Mouse (Mus musculus): ENCODE results near the gene Vti1b. TPM values are rescaled to one million over a fixed set of nuclear protein-coding genes. Genes with fewer than 3 reads are reported as not detected.
A peak's percentile ranks its signal among the peaks of the same experiment; 100 is the strongest.

Gene Vti1b
- total and polyA plus RNA-seq, 3 experiments = 68.1 to 90.8 (median 69.4) TPM

DNA sequence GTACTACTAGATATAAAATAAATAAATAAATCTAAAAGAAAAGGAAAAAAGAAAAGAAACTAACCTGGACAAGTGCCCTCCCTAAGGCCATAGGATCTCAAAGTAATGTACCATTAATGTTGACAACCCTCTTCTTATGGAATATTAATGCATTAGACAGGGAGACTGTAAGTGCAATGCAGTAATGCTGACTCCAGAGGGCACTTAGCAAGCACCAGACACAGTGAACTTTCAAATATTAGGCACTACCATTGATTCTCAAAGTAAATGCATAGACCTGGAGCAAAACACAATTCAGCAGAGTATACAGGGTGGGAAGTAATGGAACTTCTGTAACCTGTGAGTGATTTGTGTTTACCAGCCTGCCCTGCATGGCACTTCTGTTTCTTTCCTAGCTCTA is 3.3 kb downstream of the Vti1b start:
- in situ Hi-C loops (cut with MboI; ENCODE audit: low pct_ligation_motif_present, low pct_unique_long_range_greater_than_20kb, low sequenced_read_pairs) = no loop called here
- peaks cover 19 to 59% of the 10 kb centered on the region in 2 experiments for H3K36me3 ChIP-seq (replicated peaks in 1 of 2; ENCODE audit: control insufficient read depth in 1 of 2, insufficient read depth in 1 of 2, low read length in 1 of 2)

DNA sequence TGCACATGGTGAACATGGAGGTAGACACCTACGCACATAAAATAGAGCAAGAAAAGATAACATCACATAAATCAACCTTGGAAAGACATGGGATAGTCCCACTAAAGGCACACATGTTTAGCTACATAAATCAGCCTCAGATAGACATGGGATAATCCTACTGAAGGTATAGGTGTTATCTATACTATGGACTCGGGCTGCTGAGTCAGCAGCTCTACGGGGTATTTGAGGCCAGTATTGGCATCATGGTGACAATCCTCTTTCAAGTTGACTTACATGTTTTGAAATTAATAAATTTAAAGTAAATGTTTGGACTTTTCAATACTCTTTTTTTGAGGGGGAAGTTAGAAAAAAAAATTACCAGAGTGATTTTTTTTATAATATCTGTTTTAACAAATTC is 9.6 kb downstream of the Vti1b start:
- H3K4me1 ChIP-seq (ENCODE audit: control insufficient read depth in 1 of 2, insufficient read depth in 2 of 2) = peaks cover 0 to under 1% of the 10 kb centered on the region in 2 experiments; a peak in 2 of 4 replicates
- TF ChIP-seq ZNF384 (IDR thresholded peaks at IDR 0.05; ENCODE audit: low read depth, low read length) (no peak), UBTF (IDR thresholded peaks at IDR 0.05; ENCODE audit: low read depth, low read length) (no peak), POLR2AphosphoS2 (IDR thresholded peaks at IDR 0.05; ENCODE audit: low read depth, low read length) (no peak), EP300 (IDR thresholded peaks at IDR 0.05; ENCODE audit: low read length) (no peak), POLR2A (IDR thresholded peaks at IDR 0.05; ENCODE audit: low read depth, low read length) (no peak), ZKSCAN1 (IDR thresholded peaks at IDR 0.05; ENCODE audit: borderline replicate concordance, low read depth, low read length) (no peak), MAFK (IDR thresholded peaks at IDR 0.05; ENCODE audit: insufficient replicate concordance, low read length) (peak; percentile 70; the same call in 1 of the 2 replicates)
- in situ Hi-C loops (cut with MboI; ENCODE audit: low pct_ligation_motif_present, low pct_unique_long_range_greater_than_20kb, low sequenced_read_pairs) = no loop called here

More for the DNA sequence above, 3.3 kb downstream of the Vti1b start:
- TF ChIP-seq EP300 (IDR thresholded peaks at IDR 0.05; ENCODE audit: low read length) (no peak), RAD21 (IDR thresholded peaks at IDR 0.05; ENCODE audit: low read depth, low read length) (peak; percentile 12), NRF1 (IDR thresholded peaks at IDR 0.05; ENCODE audit: low read depth, low read length) (no peak), CTCF (conservative IDR thresholded peaks at IDR 0.05 in 1 of 2, IDR thresholded peaks at IDR 0.05 in 1 of 2; ENCODE audit: low read depth in 2 of 2, low read length in 2 of 2) (peak in 1 of 2 experiments; percentile 35; a peak in 2 of 4 replicates), IRF4 (IDR thresholded peaks at IDR 0.05; ENCODE audit: low read depth, low read length) (no peak), SMC3 (IDR thresholded peaks at IDR 0.05; ENCODE audit: low read depth, low read length) (peak; percentile 24)
- Histone ChIP-seq H3K9me3 (replicated peaks; ENCODE audit: low read length) (no peaks in the 10 kb centered on the region), H3K27ac (ENCODE audit: insufficient read depth, low read depth) (no peak overlapping the region), H3K79me2 (replicated peaks; ENCODE audit: control insufficient read depth, extremely low read depth, insufficient read depth, poor library complexity, severe bottlenecking) (peaks cover 39% of the 10 kb centered on the region), H3K27me3 (replicated peaks) (no peaks in the 10 kb centered on the region), H3K4me1 (ENCODE audit: control insufficient read depth in 1 of 2, insufficient read depth in 2 of 2) (peaks cover 0 to 29% of the 10 kb centered on the region in 2 experiments; a peak in 2 of 4 replicates), H3K4me2 (ENCODE audit: insufficient read depth, low read depth, poor library complexity, severe bottlenecking) (no peak overlapping the region), H3K9ac (ENCODE audit: insufficient read depth, low read depth) (no peak overlapping the region), H3K4me3 (replicated peaks in 1 of 3; ENCODE audit: low read depth in 2 of 3, low read length in 2 of 3, poor library complexity in 1 of 3) (no peak overlapping the region)
- no peak for DNase-seq (ENCODE audit: extremely low read depth)
- dilution Hi-C loops (cut with MboI; ENCODE audit: extremely low pct_ligation_motif_present, extremely low pct_unique_long_range_greater_than_20kb, low sequenced_read_pairs) = no loop called here

DNA sequence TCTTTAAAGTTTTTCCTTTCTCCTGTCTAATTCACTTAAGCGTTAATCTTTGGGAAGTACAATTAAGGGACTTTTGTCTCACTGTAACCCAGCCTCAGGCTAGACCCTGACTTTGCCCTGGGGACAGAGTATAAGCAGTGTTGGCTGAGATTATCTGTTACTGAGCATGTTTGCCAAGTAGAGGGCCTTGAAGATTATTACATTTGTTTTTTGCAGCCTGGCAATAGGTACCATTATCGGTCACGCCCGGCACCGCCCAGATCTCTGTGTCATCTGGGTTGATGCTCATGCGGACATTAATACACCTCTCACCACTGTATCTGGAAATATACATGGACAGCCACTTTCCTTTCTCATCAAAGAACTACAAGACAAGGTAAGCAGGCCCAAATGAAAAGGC is 22.8 kb downstream of the Vti1b start:
- Histone ChIP-seq H3K9ac (ENCODE audit: insufficient read depth, low read depth) (no peak overlapping the region), H3K79me2 (replicated peaks; ENCODE audit: control insufficient read depth, extremely low read depth, insufficient read depth, poor library complexity, severe bottlenecking) (no peaks in the 10 kb centered on the region), H3K4me2 (ENCODE audit: insufficient read depth, low read depth, poor library complexity, severe bottlenecking) (no peak overlapping the region), H3K4me3 (replicated peaks in 1 of 3; ENCODE audit: low read depth in 2 of 3, low read length in 2 of 3, poor library complexity in 1 of 3) (no peak overlapping the region), H3K27ac (ENCODE audit: insufficient read depth, low read depth) (no peak overlapping the region), H3K36me3 (replicated peaks in 1 of 2; ENCODE audit: control insufficient read depth in 1 of 2, insufficient read depth in 1 of 2, low read length in 1 of 2) (peaks cover 6 to 48% of the 10 kb centered on the region in 2 experiments), H3K4me1 (ENCODE audit: control insufficient read depth in 1 of 2, insufficient read depth in 2 of 2) (no peaks in the 10 kb centered on the region), H3K27me3 (replicated peaks) (no peaks in the 10 kb centered on the region), H3K9me3 (replicated peaks; ENCODE audit: low read length) (no peaks in the 10 kb centered on the region)
- dilution Hi-C loops (cut with MboI; ENCODE audit: extremely low pct_ligation_motif_present, extremely low pct_unique_long_range_greater_than_20kb, low sequenced_read_pairs) (no loop called here), in situ Hi-C loops (cut with MboI; ENCODE audit: low pct_ligation_motif_present, low pct_unique_long_range_greater_than_20kb, low sequenced_read_pairs) (no loop called here)
- no peak for TF ChIP-seq JUN (IDR thresholded peaks at IDR 0.05; ENCODE audit: insufficient read depth, low read depth, low read length)
- TF ChIP-seq NRF1 (IDR thresholded peaks at IDR 0.05; ENCODE audit: low read depth, low read length) = no peak
- TF ChIP-seq MXI1 (IDR thresholded peaks at IDR 0.05; ENCODE audit: low read depth, low read length) = no peak
- no peak for TF ChIP-seq JUND (conservative IDR thresholded peaks at IDR 0.05; ENCODE audit: low read depth, low read length)
- no peak for TF ChIP-seq ZKSCAN1 (IDR thresholded peaks at IDR 0.05; ENCODE audit: borderline replicate concordance, low read depth, low read length)
- no peak for TF ChIP-seq USF2 (conservative IDR thresholded peaks at IDR 0.05; ENCODE audit: low read depth, low read length)
- TF ChIP-seq ELF1 (IDR thresholded peaks at IDR 0.05; ENCODE audit: low read depth, low read length) = no peak
- TF ChIP-seq ZC3H11A (IDR thresholded peaks at IDR 0.05; ENCODE audit: low read depth, low read length) = no peak
- TF ChIP-seq MAZ (IDR thresholded peaks at IDR 0.05; ENCODE audit: low read depth, low read length) = no peak
- TF ChIP-seq EP300 (IDR thresholded peaks at IDR 0.05; ENCODE audit: low read length) = no peak
- DNase-seq (ENCODE audit: extremely low read depth) = no peak

More for the DNA sequence above, 9.6 kb downstream of the Vti1b start:
- H3K9ac ChIP-seq (ENCODE audit: insufficient read depth, low read depth) = no peak overlapping the region
- no peak overlapping the region for H3K4me3 ChIP-seq (replicated peaks in 1 of 3; ENCODE audit: low read depth in 2 of 3, low read length in 2 of 3, poor library complexity in 1 of 3)
- no peaks in the 10 kb centered on the region for H3K27me3 ChIP-seq (replicated peaks)
- peaks cover 10% of the 10 kb centered on the region for H3K79me2 ChIP-seq (replicated peaks; ENCODE audit: control insufficient read depth, extremely low read depth, insufficient read depth, poor library complexity, severe bottlenecking)
- no peaks in the 10 kb centered on the region for H3K9me3 ChIP-seq (replicated peaks; ENCODE audit: low read length)
- dilution Hi-C loops (cut with MboI; ENCODE audit: extremely low pct_ligation_motif_present, extremely low pct_unique_long_range_greater_than_20kb, low sequenced_read_pairs) = no loop called here
- no peak overlapping the region for H3K4me2 ChIP-seq (ENCODE audit: insufficient read depth, low read depth, poor library complexity, severe bottlenecking)
- H3K27ac ChIP-seq (ENCODE audit: insufficient read depth, low read depth) = no peak overlapping the region
- DNase-seq (ENCODE audit: extremely low read depth) = no peak
- H3K36me3 ChIP-seq (replicated peaks in 1 of 2; ENCODE audit: control insufficient read depth in 1 of 2, insufficient read depth in 1 of 2, low read length in 1 of 2) = peaks cover 54 to 96% of the 10 kb centered on the region in 2 experiments

Data from CH12.LX (cell line).